Comparison of ENCODE assay signal across 22 mouse cellular contexts in the genomic region with DNA sequence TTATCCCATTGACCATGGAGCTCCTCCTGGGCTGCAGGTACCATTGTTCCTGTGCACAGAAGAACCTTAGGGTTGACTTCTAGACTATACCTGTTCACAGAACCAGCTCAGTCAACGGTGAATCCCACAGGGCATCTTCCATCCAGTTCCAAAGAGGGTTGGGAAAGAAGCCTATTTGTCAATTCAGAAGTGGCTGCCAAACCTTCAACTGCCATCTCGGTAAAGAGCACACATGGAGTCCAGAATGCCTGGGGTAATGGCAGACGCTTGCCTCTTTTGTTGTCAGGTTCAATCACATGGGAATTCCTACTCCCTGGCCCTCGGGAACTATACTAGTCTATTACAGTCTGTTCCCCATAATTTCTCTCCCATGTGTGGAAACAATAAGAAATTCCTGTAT. TPM values are rescaled to one million over a fixed set of nuclear protein-coding genes. Genes with fewer than 3 reads are reported as not detected.
DNase-seq lines count a peak whose midpoint lies in the region; ATAC-seq and TF ChIP-seq lines count a peak whose summit lies in the region.
"Had no signal": no experiment of that assay in that cellular context is flagged by ENCODE, and none has a peak within 500 bp of the region (broad histone marks: within the 10 kb centered on the region; RNA-seq: fewer than 3 reads in every experiment).

No protein-coding gene starts in this region.

- no peak for ATAC-seq in liver, embryonic 11.5 days (replicated peaks; ENCODE audit: low FRiP score)
- ATAC-seq in hindbrain, embryonic 13.5 days (ENCODE audit: low FRiP score), result no peak
- ATAC-seq: forebrain, embryonic 13.5 days; forebrain, embryonic 15.5 days; forebrain, postnatal 0 days had no signal

- 55% methylated on average over 4 of the region's 4 CpGs for WGBS in liver, adult 2 months
- WGBS in liver, embryonic 11.5 days, result 77% methylated on average over 4 of the region's 4 CpGs
- 25% methylated on average over 4 of the region's 4 CpGs for WGBS in cerebellum, adult 2 months
- 66% methylated on average over 4 of the region's 4 CpGs for WGBS in hindbrain, embryonic 13.5 days

- no peaks in the 10 kb centered on the region; the same call in 1 of the 2 replicates for H3K79me2 ChIP-seq in liver, adult 2 months (ENCODE audit: control insufficient read depth, insufficient read depth, low read length)

- TF ChIP-seq POLR2A in liver, adult 2 months (IDR thresholded peaks at IDR 0.05; ENCODE audit: extremely low read depth, insufficient read depth, low read length), result no peak
- TF ChIP-seq POLR2A in cerebellum, adult 2 months (IDR thresholded peaks at IDR 0.05; ENCODE audit: borderline replicate concordance, insufficient read depth, low read length), result no peak

- TF ChIP-seq CTCF in liver, adult 2 months (IDR thresholded peaks at IDR 0.05; ENCODE audit: low read depth, low read length), result no peak
- no peak for TF ChIP-seq CTCF in cerebellum, adult 2 months (IDR thresholded peaks at IDR 0.05; ENCODE audit: borderline replicate concordance, insufficient read depth, low read depth, low read length)

- no peak overlapping the region for H3K27ac ChIP-seq in liver, adult 2 months (replicated peaks; ENCODE audit: insufficient read depth, low read depth, low read length)
- H3K27ac ChIP-seq in liver, embryonic 11.5 days (ENCODE audit: low read depth, low read length), result no peak overlapping the region
- H3K27ac ChIP-seq in cerebellum, adult 2 months (ENCODE audit: insufficient read depth, low read length), result no peak overlapping the region
- H3K27ac ChIP-seq in hindbrain, embryonic 13.5 days, result no peak overlapping the region
- H3K27ac ChIP-seq: embryonic facial prominence, embryonic 13.5 days; embryonic facial prominence, embryonic 15.5 days; forebrain, embryonic 13.5 days; forebrain, embryonic 15.5 days had no signal

- no peak overlapping the region for H3K9ac ChIP-seq in liver, adult 2 months (ENCODE audit: low read depth, low read length)
- no peak overlapping the region for H3K9ac ChIP-seq in liver, embryonic 11.5 days (ENCODE audit: low read depth, low read length)
- H3K9ac ChIP-seq in hindbrain, embryonic 13.5 days, result no peak overlapping the region
- H3K9ac ChIP-seq: embryonic facial prominence, embryonic 13.5 days; embryonic facial prominence, embryonic 15.5 days; forebrain, embryonic 13.5 days; forebrain, embryonic 15.5 days; forebrain, postnatal 0 days had no signal

- H3K4me1 ChIP-seq in liver, adult 2 months (ENCODE audit: control insufficient read depth, insufficient read depth, low read length), result no peaks in the 10 kb centered on the region
- no peaks in the 10 kb centered on the region for H3K4me1 ChIP-seq in liver, embryonic 11.5 days (replicated peaks; ENCODE audit: control insufficient read depth, insufficient read depth, low read length)
- no peaks in the 10 kb centered on the region for H3K4me1 ChIP-seq in cerebellum, adult 2 months (ENCODE audit: control insufficient read depth, insufficient read depth, low read length)
- H3K4me1 ChIP-seq in hindbrain, embryonic 13.5 days (replicated peaks), result peaks cover 12% of the 10 kb centered on the region
- H3K4me1 ChIP-seq: embryonic facial prominence, embryonic 15.5 days; forebrain, embryonic 15.5 days had no signal

- no peak overlapping the region for H3K4me2 ChIP-seq in liver, embryonic 11.5 days
- H3K4me2 ChIP-seq in hindbrain, embryonic 13.5 days, result no peak overlapping the region
- H3K4me2 ChIP-seq: embryonic facial prominence, embryonic 13.5 days; embryonic facial prominence, embryonic 15.5 days; forebrain, embryonic 13.5 days; forebrain, embryonic 15.5 days had no signal

- DNase-seq in adrenal gland, postnatal 14 days, result peak; percentile 28
- DNase-seq in adrenal gland, postnatal 25 days, result no peak
- peak; percentile 24 for DNase-seq in liver, adult 2 months (ENCODE audit: extremely low read depth, low read depth, low spot score)
- DNase-seq in liver, embryonic 11.5 days (ENCODE audit: low spot score), result no peak
- DNase-seq in fat pad, adult 2 months (ENCODE audit: extremely low read depth, low read depth, low spot score), result peak; percentile 99
- no peak for DNase-seq in cerebellum, adult 2 months
- DNase-seq: adrenal gland, adult 2 months; adrenal gland, postnatal 36 days; cerebellum, adult 11-12 months; cerebellum, adult 8-10 months; cerebellum, adult 9-11 months; cerebellum, postnatal 14 days; cerebellum, postnatal 36 days; embryo, embryonic 11 days; forebrain, postnatal 0 days had no signal

- H3K36me3 ChIP-seq in liver, adult 2 months (ENCODE audit: control insufficient read depth, insufficient read depth, low read length), result no peaks in the 10 kb centered on the region
- H3K36me3 ChIP-seq in liver, embryonic 11.5 days (ENCODE audit: control insufficient read depth, insufficient read depth, low read length), result no peaks in the 10 kb centered on the region
- no peaks in the 10 kb centered on the region for H3K36me3 ChIP-seq in hindbrain, embryonic 13.5 days
- H3K36me3 ChIP-seq: embryonic facial prominence, embryonic 13.5 days; embryonic facial prominence, embryonic 15.5 days; forebrain, embryonic 15.5 days had no signal

- H3K27me3 ChIP-seq in liver, adult 2 months (ENCODE audit: control insufficient read depth, insufficient read depth, low read length), result no peaks in the 10 kb centered on the region
- H3K27me3 ChIP-seq in liver, embryonic 11.5 days (replicated peaks; ENCODE audit: control insufficient read depth, insufficient read depth, low read length), result no peaks in the 10 kb centered on the region
- no peaks in the 10 kb centered on the region for H3K27me3 ChIP-seq in cerebellum, adult 2 months (ENCODE audit: control insufficient read depth, insufficient read depth, low read length)
- no peaks in the 10 kb centered on the region for H3K27me3 ChIP-seq in hindbrain, embryonic 13.5 days
- H3K27me3 ChIP-seq: embryonic facial prominence, embryonic 13.5 days; embryonic facial prominence, embryonic 15.5 days; forebrain, embryonic 13.5 days; forebrain, embryonic 15.5 days had no signal

- no peak overlapping the region for H3K4me3 ChIP-seq in liver, adult 2 months (ENCODE audit: insufficient read depth, low read depth, low read length)
- H3K4me3 ChIP-seq in liver, embryonic 11.5 days (ENCODE audit: low read depth, low read length), result no peak overlapping the region
- H3K4me3 ChIP-seq in cerebellum, adult 2 months (replicated peaks; ENCODE audit: insufficient read depth, low read depth, low read length), result no peak overlapping the region
- no peak overlapping the region for H3K4me3 ChIP-seq in hindbrain, embryonic 13.5 days
- H3K4me3 ChIP-seq: embryonic facial prominence, embryonic 13.5 days; embryonic facial prominence, embryonic 15.5 days; erythroblast, embryonic 14.5 days; forebrain, embryonic 13.5 days; forebrain, embryonic 15.5 days had no signal

- H3K9me3 ChIP-seq in liver, embryonic 11.5 days (ENCODE audit: control insufficient read depth, low read length), result no peaks in the 10 kb centered on the region
- no peaks in the 10 kb centered on the region for H3K9me3 ChIP-seq in hindbrain, embryonic 13.5 days
- H3K9me3 ChIP-seq: embryonic facial prominence, embryonic 13.5 days; embryonic facial prominence, embryonic 15.5 days; forebrain, embryonic 13.5 days; forebrain, embryonic 15.5 days had no signal

RNA-seq across cellular contexts. Expression of gene Arhgap24, which starts 30.5 kb away (rescaled TPM):
- 13.4 and 14.8 TPM in 2 replicates for total RNA-seq in adrenal gland, postnatal 14 days (2021)
- total RNA-seq in adrenal gland, postnatal 25 days (2021), result 10.6 and 15.6 TPM in 2 replicates
- total RNA-seq in liver, adult 2 months (2014; rRNA removed), result 6.3 and 6.9 TPM in 2 replicates
- polyA plus RNA-seq in liver, adult 2 months (2012; rRNA removed), result 4.6 and 4.7 TPM in 2 replicates
- polyA plus RNA-seq in liver, embryonic 11.5 days (2014; fragmentation: Nextera tagmentation; extraction: Ambion mirVana), result 5.0 and 5.3 TPM in 2 replicates
- 8.5 and 11.3 TPM in 2 replicates for polyA plus RNA-seq in cerebellum, adult 2 months (2012; rRNA removed)
- 7.2 and 7.3 TPM in 2 replicates for polyA plus RNA-seq in hindbrain, embryonic 13.5 days (2015; fragmentation: Nextera tagmentation; extraction: Ambion mirVana)
- total RNA-seq: MEL had no signal
- polyA plus RNA-seq: erythroblast, embryonic 14.5 days had no signal

Comparison
In these comparisons a context has a peak if more than half of its experiments do, and no peak if none do; other contexts are left out.
1. DNase-seq: peak in adrenal gland, postnatal 14 days (single experiment), liver, adult 2 months (single experiment) and fat pad, adult 2 months (single experiment); none in adrenal gland, postnatal 25 days (single experiment), liver, embryonic 11.5 days (single experiment) and cerebellum, adult 2 months (0 of 2).